Mouse (Mus musculus): Measurements from ENCODE around the gene 9330182O14Rik. TPM values are rescaled to one million over a fixed set of nuclear protein-coding genes. Genes with fewer than 3 reads are reported as not detected.

The 9330182O14Rik gene
- not detected for total RNA-seq (2021)
- long read RNA-seq, experiment 1, result 0 reads
- long read RNA-seq, experiment 2, result 0 reads

GRCm38 (mm10) chr15:40134152-40134792 lies at the start of gene 9330182O14Rik:
9330182O14Rik (plus strand) TSS chr15:40134365.
- no peak for DNase-seq (ENCODE audit: low spot score in 2 of 2)

DNA sequence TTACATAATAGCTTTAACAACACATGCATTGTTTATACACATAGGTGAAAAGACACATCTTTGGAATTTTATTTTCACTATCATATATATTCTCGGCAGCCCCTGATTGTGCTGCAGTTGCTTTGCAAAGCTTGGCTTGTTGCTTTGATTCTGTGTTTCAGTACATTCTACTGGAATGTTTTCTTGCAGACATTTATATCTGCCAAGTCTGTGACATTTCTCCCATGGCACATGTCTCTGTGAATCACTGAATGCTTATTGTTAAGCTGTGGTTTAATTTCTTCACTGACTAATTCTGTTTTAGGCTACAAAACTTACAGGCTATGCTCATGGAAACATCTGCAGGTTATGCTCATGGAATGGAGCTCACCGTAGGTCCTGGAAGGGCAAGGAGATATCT lies 30.9 kb upstream of the 9330182O14Rik start:
- DNase-seq (ENCODE audit: low spot score in 2 of 2), result peak in 1 of 2 experiments; percentile 47

GRCm38 (mm10) chr15:40105712-40106111 lies 28.5 kb upstream of the 9330182O14Rik start:
- DNase-seq (ENCODE audit: low spot score in 2 of 2), result no peak

DNA sequence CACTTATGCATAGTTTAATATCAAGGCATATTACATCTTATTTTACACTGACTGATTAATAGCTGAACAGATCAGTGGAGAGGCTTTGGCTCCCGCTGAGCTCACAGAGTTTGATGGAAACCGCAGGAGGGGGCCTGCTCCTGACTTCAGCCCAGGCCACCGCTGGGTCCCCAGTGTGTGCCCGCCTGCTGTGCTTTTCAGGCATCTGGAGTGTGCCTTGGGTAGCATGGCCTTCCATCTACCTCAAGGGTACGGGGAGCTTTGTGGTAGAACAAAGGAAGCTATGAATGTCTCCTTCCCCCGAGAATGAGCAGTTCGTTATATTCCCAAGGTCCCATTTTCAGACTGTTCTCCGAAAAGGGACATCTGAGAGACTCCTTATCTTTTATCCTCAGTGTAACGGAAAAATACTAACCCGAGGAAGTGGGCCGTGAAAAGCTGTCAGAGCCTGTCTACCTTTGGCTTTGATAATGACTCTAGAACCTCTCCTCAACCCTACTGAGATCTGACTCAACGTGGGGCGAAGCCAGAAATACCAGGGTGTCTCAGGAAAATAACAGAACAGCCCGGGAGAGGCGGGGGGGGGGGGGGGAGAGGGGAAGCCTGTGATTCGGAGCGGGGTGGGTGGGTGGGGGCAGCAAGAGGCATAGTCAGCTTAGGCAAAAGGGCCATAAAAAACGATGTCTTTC lies 20.1 kb upstream of the 9330182O14Rik start:
- DNase-seq (ENCODE audit: low spot score in 2 of 2), result no peak

GRCm38 (mm10) chr15:40114600-40115271 lies 19.4 kb upstream of the 9330182O14Rik start:
- peak in 1 of 2 experiments; percentile 30 for DNase-seq (ENCODE audit: low spot score in 2 of 2)

DNA sequence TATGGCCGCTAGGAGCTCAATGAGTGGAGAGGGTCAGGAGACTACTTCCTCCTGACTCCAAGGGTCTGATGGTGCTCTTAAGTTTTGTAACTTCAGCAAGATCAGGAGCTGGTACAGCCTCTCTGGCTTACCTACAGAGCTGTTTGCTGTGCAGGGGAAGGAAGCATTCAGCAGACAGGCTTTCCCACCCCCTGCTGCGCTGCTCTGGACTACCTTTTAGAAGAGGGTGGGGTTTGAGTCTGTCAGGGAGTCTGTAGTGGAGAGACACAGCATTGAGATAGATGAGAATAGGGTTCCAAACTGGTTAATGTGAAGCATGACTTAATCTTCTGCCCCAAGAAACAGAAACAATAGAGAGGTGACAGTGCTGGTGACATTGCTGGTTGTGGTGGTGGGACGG lies 17.8 kb upstream of the 9330182O14Rik start:
- no peak for DNase-seq (ENCODE audit: low spot score in 2 of 2)

DNA sequence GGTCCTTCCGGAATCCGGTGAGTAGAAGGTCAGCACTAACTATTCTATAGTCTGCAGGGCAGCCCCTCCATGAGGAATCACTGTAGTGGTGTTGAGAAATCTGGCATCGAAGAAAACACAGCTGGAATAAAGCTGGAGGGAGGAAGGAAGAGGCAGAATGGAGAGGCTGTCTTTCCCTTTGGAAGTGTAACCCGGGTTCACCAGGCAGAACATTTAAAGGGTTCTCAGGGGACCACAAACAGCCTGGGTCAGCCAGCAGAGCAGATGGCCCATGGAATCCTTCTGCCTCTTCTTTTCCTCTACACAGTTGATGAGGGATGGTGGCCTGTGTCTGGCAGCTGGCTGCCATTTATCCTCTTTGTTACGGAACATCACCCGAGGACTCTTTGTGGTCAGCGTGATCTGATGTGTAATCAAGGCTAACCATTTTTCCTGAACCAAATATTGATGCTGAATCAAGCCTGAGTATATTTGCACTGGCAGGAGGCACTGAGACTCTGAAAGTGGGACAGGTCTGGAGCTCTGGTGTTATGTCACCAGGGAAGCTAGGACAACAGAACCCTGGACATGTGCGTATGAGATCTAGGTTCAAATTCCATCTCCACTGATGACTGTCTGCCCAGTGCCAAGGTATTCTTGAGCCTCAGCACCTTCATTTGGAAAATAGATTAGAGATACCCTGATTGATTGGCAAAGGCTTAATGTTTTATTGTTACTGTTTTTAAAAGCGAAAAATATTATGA lies 9.8 kb upstream of the 9330182O14Rik start:
- no peak for DNase-seq (ENCODE audit: low spot score in 2 of 2)

DNA sequence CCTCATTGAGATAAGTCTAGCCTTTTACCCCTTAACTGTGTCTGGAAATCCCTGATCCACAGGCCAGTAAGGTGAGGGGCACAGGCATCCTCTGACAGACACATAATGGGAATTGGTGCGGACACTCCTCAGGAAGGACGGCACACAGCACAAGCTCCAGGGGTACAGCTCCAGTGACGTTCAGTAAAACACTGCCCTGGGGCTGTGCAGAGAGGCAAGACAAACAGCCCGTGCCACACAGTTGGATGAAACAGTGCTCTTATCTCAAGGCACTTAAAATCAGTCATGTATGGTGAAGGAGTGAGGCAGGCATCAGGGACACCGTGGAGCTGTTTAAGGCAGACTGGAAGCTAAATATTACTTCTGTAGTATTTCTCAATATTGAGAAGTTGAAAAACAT lies 4.7 kb upstream of the 9330182O14Rik start:
- DNase-seq (ENCODE audit: low spot score in 2 of 2), result no peak

GRCm38 (mm10) chr15:40130880-40131478 lies 3.2 kb upstream of the 9330182O14Rik start:
- DNase-seq (ENCODE audit: low spot score in 2 of 2), result peak; percentile 69 to 78

- no peak for DNase-seq (ENCODE audit: low spot score in 2 of 2)
Observed at GRCm38 (mm10) chr15:40132408-40132807, 1.8 kb upstream of the 9330182O14Rik start.

- peak; percentile 34 to 68 for DNase-seq (ENCODE audit: low spot score in 2 of 2)
Observed at GRCm38 (mm10) chr15:40144221-40144620, 10.1 kb downstream of the 9330182O14Rik start.

GRCm38 (mm10) chr15:40157683-40158082 lies 23.5 kb downstream of the 9330182O14Rik start:
- no peak for DNase-seq (ENCODE audit: low spot score in 2 of 2)

DNA sequence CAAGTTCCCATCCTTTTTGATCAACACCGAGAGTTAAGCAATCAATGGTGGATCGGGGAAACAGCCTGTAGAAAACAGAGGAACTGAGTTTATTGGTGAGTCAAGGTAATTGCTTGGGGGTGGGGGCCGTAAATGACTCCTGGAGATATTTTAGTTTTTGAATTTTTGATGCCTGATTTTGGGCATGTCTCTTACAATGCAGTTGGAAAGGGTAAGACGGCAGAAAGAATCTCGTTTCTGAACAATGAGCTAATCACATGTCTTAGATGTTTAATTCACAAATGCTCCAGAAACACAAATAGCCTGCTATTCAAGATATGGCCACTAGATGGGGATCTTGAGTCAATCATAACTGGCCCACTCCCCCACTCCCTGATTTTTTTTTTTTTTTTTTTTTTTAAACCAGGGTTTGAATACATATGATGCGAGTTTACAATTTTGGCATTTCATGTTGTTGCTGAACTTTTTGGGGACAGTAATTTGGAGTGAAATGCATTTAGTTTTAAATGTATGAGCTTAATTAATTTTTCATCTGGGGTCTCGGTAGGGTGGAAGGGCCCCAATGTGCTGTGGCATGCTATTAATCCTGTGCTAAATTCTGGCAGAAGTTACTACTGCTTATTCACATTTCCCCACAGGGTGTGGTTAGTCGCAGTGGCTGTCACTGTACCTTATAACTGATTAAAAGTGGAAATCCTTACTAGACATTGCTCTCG lies 32.6 kb downstream of the 9330182O14Rik start:
- peak; percentile 40 to 85 for DNase-seq (ENCODE audit: low spot score in 2 of 2)

GRCm38 (mm10) chr15:40167276-40168139 lies 33.3 kb downstream of the 9330182O14Rik start:
- DNase-seq (ENCODE audit: low spot score in 2 of 2), result peak in 1 of 2 experiments; percentile 28

GRCm38 (mm10) chr15:40168140-40168688 lies 34.0 kb downstream of the 9330182O14Rik start:
- DNase-seq (ENCODE audit: low spot score in 2 of 2), result no peak

DNA sequence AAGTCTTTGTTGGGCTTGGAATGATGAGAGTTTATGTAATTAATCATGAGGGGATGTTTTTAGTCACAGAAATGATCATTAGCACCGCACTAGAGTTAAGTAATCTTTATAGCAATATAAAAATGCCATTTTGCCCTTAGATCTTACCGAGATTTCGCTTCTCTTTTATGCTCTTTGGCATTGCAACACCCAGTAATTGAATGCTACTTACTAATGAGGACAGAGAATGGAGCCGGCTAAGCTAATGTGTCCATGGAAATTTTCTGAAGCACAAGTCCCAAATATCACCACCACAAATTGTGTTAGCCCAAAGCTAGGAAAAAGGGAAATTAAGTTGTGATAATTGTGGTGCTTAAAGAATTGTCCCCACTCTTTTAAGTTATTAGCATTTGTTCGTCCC lies 34.9 kb downstream of the 9330182O14Rik start:
- DNase-seq (ENCODE audit: low spot score in 2 of 2), result no peak

GRCm38 (mm10) chr15:40169705-40170104 lies 35.5 kb downstream of the 9330182O14Rik start:
- DNase-seq (ENCODE audit: low spot score in 2 of 2), result peak in 1 of 2 experiments; percentile 16

- no peak for DNase-seq (ENCODE audit: low spot score in 2 of 2)
Observed at GRCm38 (mm10) chr15:40179423-40179822, 45.3 kb downstream of the 9330182O14Rik start.

- DNase-seq (ENCODE audit: low spot score in 2 of 2), result no peak
Observed at GRCm38 (mm10) chr15:40187017-40187416, 52.9 kb downstream of the 9330182O14Rik start.
